Mouse (Mus musculus): ENCODE measurements around the gene Nudt21. TPM values are rescaled to one million over a fixed set of nuclear protein-coding genes. Genes with fewer than 3 reads are reported as not detected.
"Not testable (repeated sequence)": the region's sequence is repeated elsewhere in the genome, so short reads cannot be mapped to it uniquely, and the experiment has no call there.

The Nudt21 gene
- 86.4 and 88.6 TPM in 2 replicates for polyA plus RNA-seq (2015; fragmentation: Nextera tagmentation; extraction: Ambion mirVana)

GRCm38 (mm10) chr8:94036944-94037524 is at the start of gene Nudt21, which contains the start of gene Ogfod1:
Gene Nudt21 (minus strand): TSS chr8:94037031.
Gene Ogfod1 (plus strand): TSS chr8:94037198.
- Histone ChIP-seq H3K9me3 (no peaks in the 10 kb centered on the region), H3K4me3 (peak within 1 kb of the TSS; percentile 84), H3K4me1 (peaks cover 15% of the 10 kb centered on the region), H3K27me3 (no peaks in the 10 kb centered on the region), H3K9ac (peak within 1 kb of the TSS; percentile 47), H3K36me3 (no peaks in the 10 kb centered on the region), H3K4me2 (peak within 1 kb of the TSS; percentile 75), H3K27ac (peak within 1 kb of the TSS; percentile 85)
- under 1% methylated on average over 41 of the region's 41 CpGs for WGBS
- peak; percentile 100 for ATAC-seq (ENCODE audit: insufficient number of reproducible peaks, low FRiP score, low TSS enrichment, low read depth)

- no peaks in the 10 kb centered on the region for H3K4me1 ChIP-seq
- H3K27me3 ChIP-seq, result no peaks in the 10 kb centered on the region
- 0 out of 2 replicates have a peak, but pooled peaks cover 6% of the 10 kb centered on the region for H3K36me3 ChIP-seq
- 82% methylated on average over 12 of the region's 12 CpGs for WGBS
- H3K27ac ChIP-seq, result no peak overlapping the region
- no peak overlapping the region for H3K4me2 ChIP-seq
- ATAC-seq (ENCODE audit: insufficient number of reproducible peaks, low FRiP score, low TSS enrichment, low read depth), result no peak
- H3K4me3 ChIP-seq, result no peak overlapping the region
- H3K9ac ChIP-seq, result no peak overlapping the region
- H3K9me3 ChIP-seq, result no peaks in the 10 kb centered on the region
Observed at GRCm38 (mm10) chr8:94076461-94077192, 39.8 kb upstream of the Nudt21 start.

GRCm38 (mm10) chr8:94068793-94069192 is 32.0 kb upstream of the Nudt21 start:
- H3K36me3 ChIP-seq, result peaks cover 33% of the 10 kb centered on the region
- no peak overlapping the region for H3K9ac ChIP-seq
- H3K4me3 ChIP-seq, result no peak overlapping the region
- no peak overlapping the region for H3K4me2 ChIP-seq
- ATAC-seq (ENCODE audit: insufficient number of reproducible peaks, low FRiP score, low TSS enrichment, low read depth), result no peak
- 91% methylated on average over 7 of the region's 7 CpGs for WGBS
- no peaks in the 10 kb centered on the region for H3K9me3 ChIP-seq
- no peak overlapping the region for H3K27ac ChIP-seq
- no peaks in the 10 kb centered on the region for H3K4me1 ChIP-seq
- H3K27me3 ChIP-seq, result no peaks in the 10 kb centered on the region

GRCm38 (mm10) chr8:94066121-94066863 is 29.5 kb upstream of the Nudt21 start:
- Histone ChIP-seq H3K27ac (no peak overlapping the region), H3K27me3 (no peaks in the 10 kb centered on the region), H3K36me3 (peaks cover 53% of the 10 kb centered on the region), H3K9ac (no peak overlapping the region), H3K4me3 (no peak overlapping the region), H3K4me2 (no peak overlapping the region), H3K4me1 (0 out of 2 replicates have a peak, but pooled peaks cover 2% of the 10 kb centered on the region), H3K9me3 (no peaks in the 10 kb centered on the region)
- WGBS, result 82% methylated on average over 11 of the region's 11 CpGs
- ATAC-seq (ENCODE audit: insufficient number of reproducible peaks, low FRiP score, low TSS enrichment, low read depth), result peak; percentile 48; the same call in 1 of the 2 replicates

- Histone ChIP-seq H3K36me3 (peaks cover 72% of the 10 kb centered on the region), H3K9me3 (no peaks in the 10 kb centered on the region), H3K27ac (no peak overlapping the region), H3K27me3 (no peaks in the 10 kb centered on the region), H3K4me1 (no peaks in the 10 kb centered on the region), H3K4me3 (no peak overlapping the region), H3K9ac (no peak overlapping the region), H3K4me2 (no peak overlapping the region)
- ATAC-seq (ENCODE audit: insufficient number of reproducible peaks, low FRiP score, low TSS enrichment, low read depth), result no peak
- 68% methylated on average over 6 of the region's 6 CpGs for WGBS
Observed at GRCm38 (mm10) chr8:94057157-94057854, 20.5 kb upstream of the Nudt21 start.

- H3K4me3 ChIP-seq, result no peak overlapping the region
- no peak overlapping the region for H3K27ac ChIP-seq
- WGBS, result 86% methylated on average over 12 of the region's 12 CpGs
- ATAC-seq (ENCODE audit: insufficient number of reproducible peaks, low FRiP score, low TSS enrichment, low read depth), result no peak
- H3K36me3 ChIP-seq, result peaks cover 51% of the 10 kb centered on the region
- no peak overlapping the region for H3K4me2 ChIP-seq
- H3K27me3 ChIP-seq, result no peaks in the 10 kb centered on the region
- no peaks in the 10 kb centered on the region for H3K4me1 ChIP-seq
- H3K9me3 ChIP-seq, result no peaks in the 10 kb centered on the region
- H3K9ac ChIP-seq, result no peak overlapping the region
Observed at GRCm38 (mm10) chr8:94052696-94053095, 15.9 kb upstream of the Nudt21 start.

GRCm38 (mm10) chr8:94047845-94048244 is 11.0 kb upstream of the Nudt21 start:
- Histone ChIP-seq H3K9me3 (no peaks in the 10 kb centered on the region), H3K4me2 (no peak overlapping the region), H3K9ac (no peak overlapping the region), H3K27me3 (no peaks in the 10 kb centered on the region), H3K27ac (no peak overlapping the region), H3K4me3 (no peak overlapping the region), H3K36me3 (peaks cover 13% of the 10 kb centered on the region; the same call in 1 of the 2 replicates), H3K4me1 (no peaks in the 10 kb centered on the region)
- WGBS, result 52% methylated on average over 2 of the region's 2 CpGs
- no peak for ATAC-seq (ENCODE audit: insufficient number of reproducible peaks, low FRiP score, low TSS enrichment, low read depth)

- peak overlapping the region; percentile 75 for H3K4me2 ChIP-seq
- ATAC-seq (ENCODE audit: insufficient number of reproducible peaks, low FRiP score, low TSS enrichment, low read depth), result no peak
- no peaks in the 10 kb centered on the region for H3K27me3 ChIP-seq
- no peaks in the 10 kb centered on the region for H3K36me3 ChIP-seq
- peaks cover 15% of the 10 kb centered on the region for H3K4me1 ChIP-seq
- no peak overlapping the region for H3K27ac ChIP-seq
- H3K9ac ChIP-seq, result peak overlapping the region; percentile 45
- 9% methylated on average over 15 of the region's 15 CpGs for WGBS
- H3K4me3 ChIP-seq, result peak overlapping the region; percentile 84
- H3K9me3 ChIP-seq, result no peaks in the 10 kb centered on the region
Observed at GRCm38 (mm10) chr8:94037806-94038205, 975 bp upstream of the Nudt21 start.

- not testable (repeated sequence) for H3K27me3 ChIP-seq, H3K36me3 ChIP-seq, H3K9me3 ChIP-seq
- H3K4me2 ChIP-seq, result peak overlapping the region; percentile 54
- peak overlapping the region; percentile 84 for H3K4me3 ChIP-seq
- peak overlapping the region; percentile 85 for H3K27ac ChIP-seq
- peaks cover 15% of the 10 kb centered on the region for H3K4me1 ChIP-seq
- peak; percentile 85 for ATAC-seq (ENCODE audit: insufficient number of reproducible peaks, low FRiP score, low TSS enrichment, low read depth)
- H3K9ac ChIP-seq, result peak overlapping the region; percentile 47
- WGBS, result under 1% methylated on average over 27 of the region's 32 CpGs
Observed at GRCm38 (mm10) chr8:94036541-94036940, 290 bp downstream of the Nudt21 start.

- ATAC-seq (ENCODE audit: insufficient number of reproducible peaks, low FRiP score, low TSS enrichment, low read depth), result no peak
- Histone ChIP-seq H3K4me3 (peak overlapping the region; percentile 84; the same call in 1 of the 2 replicates), H3K36me3 (peaks cover 9% of the 10 kb centered on the region; the same call in 1 of the 2 replicates), H3K4me1 (peaks cover 15% of the 10 kb centered on the region), H3K4me2 (peak overlapping the region; percentile 54), H3K27me3 (no peaks in the 10 kb centered on the region), H3K9ac (no peak overlapping the region), H3K9me3 (no peaks in the 10 kb centered on the region), H3K27ac (no peak overlapping the region)
- WGBS, result 47% methylated on average over 5 of the region's 5 CpGs
Observed at GRCm38 (mm10) chr8:94035200-94035599, 1.6 kb downstream of the Nudt21 start.

GRCm38 (mm10) chr8:94033601-94034000 is 3.2 kb downstream of the Nudt21 start:
- no peak overlapping the region for H3K9ac ChIP-seq
- 84% methylated on average over 3 of the region's 3 CpGs for WGBS
- no peak for ATAC-seq (ENCODE audit: insufficient number of reproducible peaks, low FRiP score, low TSS enrichment, low read depth)
- H3K27ac ChIP-seq, result no peak overlapping the region
- peaks cover 15% of the 10 kb centered on the region for H3K4me1 ChIP-seq
- no peak overlapping the region for H3K4me3 ChIP-seq
- no peaks in the 10 kb centered on the region for H3K9me3 ChIP-seq
- H3K4me2 ChIP-seq, result no peak overlapping the region
- no peaks in the 10 kb centered on the region for H3K27me3 ChIP-seq
- H3K36me3 ChIP-seq, result peaks cover 24% of the 10 kb centered on the region

Data from limb, embryonic 15.5 days (tissue).